Mouse (Mus musculus): ENCODE results near the gene Ciart. TPM values are rescaled to one million over a fixed set of nuclear protein-coding genes. Genes with fewer than 3 reads are reported as not detected.

Gene Ciart
- polyA plus RNA-seq, 1 experiment from 2014 or later: 4.4 TPM

DNA sequence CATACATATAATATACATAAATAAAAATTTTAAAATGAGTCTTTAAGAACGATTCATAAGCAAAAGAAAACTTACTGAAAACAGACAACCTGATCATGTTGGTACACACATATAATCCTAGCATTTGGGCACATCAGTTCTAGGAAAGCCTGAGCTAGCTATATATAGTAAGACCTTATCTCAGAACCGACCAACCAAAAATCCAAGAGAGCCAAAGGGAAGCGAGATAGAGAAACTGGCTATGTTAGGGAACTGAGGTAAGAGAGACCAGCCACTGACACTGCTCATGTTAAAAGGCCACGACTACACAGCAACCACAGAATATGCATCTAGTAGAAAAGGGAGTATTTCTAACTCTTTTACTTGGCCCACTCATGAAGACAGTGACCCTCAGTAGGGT is 31.4 kb downstream of the Ciart start:
- Histone ChIP-seq H3K36me3 (ENCODE audit: control insufficient read depth, insufficient read depth, low read length) (peaks cover 79% of the 10 kb centered on the region), H3K4me1 (ENCODE audit: control insufficient read depth, insufficient read depth, low read length) (no peaks in the 10 kb centered on the region)
- ATAC-seq (ENCODE audit: low read depth): no peak

DNA sequence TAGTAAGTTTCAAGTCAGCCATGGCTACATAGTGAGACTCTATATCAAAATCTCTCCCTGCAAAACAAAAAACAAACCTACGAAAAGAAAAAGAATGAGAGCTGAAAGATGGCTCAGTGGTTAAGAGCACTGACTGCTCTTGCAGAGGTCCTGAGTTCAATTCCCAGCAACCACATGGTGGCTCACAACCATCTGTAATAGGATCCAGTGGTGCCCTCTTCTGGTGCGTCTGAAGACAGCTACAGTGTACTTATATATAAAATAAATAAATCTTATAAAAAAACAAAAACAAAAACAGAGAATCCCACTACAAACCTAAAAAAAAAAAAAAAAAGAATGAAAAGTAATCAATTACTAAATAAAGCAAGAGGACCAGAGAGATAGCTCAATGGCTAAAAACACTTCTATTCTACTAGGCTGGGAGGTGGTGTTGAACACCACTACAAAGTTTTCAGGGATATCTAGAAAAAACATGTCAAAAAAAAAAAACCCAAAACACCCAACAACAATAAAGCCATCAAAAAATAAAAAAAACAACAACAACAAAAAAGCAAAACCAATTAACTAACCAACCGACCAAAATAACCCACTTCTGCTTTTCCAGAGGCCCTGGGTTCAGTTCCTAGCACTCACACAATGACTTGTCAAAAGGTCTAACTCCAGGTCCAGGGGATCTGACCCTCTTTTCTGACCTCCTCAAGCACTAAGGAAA is 39.4 kb downstream of the Ciart start:
- no peaks in the 10 kb centered on the region for H3K4me1 ChIP-seq (ENCODE audit: control insufficient read depth, insufficient read depth, low read length)
- H3K36me3 ChIP-seq (ENCODE audit: control insufficient read depth, insufficient read depth, low read length): peaks cover 89% of the 10 kb centered on the region
- DNase-seq (ENCODE audit: low spot score): no peak
- no peak overlapping the region for H3K4me2 ChIP-seq (ENCODE audit: low read depth, low read length)
- no peaks in the 10 kb centered on the region for H3K9me3 ChIP-seq (ENCODE audit: control insufficient read depth, low read length)
- ATAC-seq (ENCODE audit: low read depth): no peak
- 83% methylated on average over 3 of the region's 3 CpGs for WGBS
- H3K4me3 ChIP-seq (ENCODE audit: low read depth, low read length): no peak overlapping the region
- no peak overlapping the region for H3K27ac ChIP-seq (replicated peaks; ENCODE audit: low read depth, low read length)
- H3K27me3 ChIP-seq (replicated peaks; ENCODE audit: control insufficient read depth, insufficient read depth, low read length): no peaks in the 10 kb centered on the region
- no peak overlapping the region for H3K9ac ChIP-seq (ENCODE audit: low read depth, low read length)

More for the DNA sequence above, 31.4 kb downstream of the Ciart start:
- H3K9ac ChIP-seq (ENCODE audit: low read depth, low read length): no peak overlapping the region
- no peaks in the 10 kb centered on the region for H3K9me3 ChIP-seq (ENCODE audit: control insufficient read depth, low read length)
- no peaks in the 10 kb centered on the region for H3K27me3 ChIP-seq (replicated peaks; ENCODE audit: control insufficient read depth, insufficient read depth, low read length)
- no peak overlapping the region for H3K4me3 ChIP-seq (ENCODE audit: low read depth, low read length)
- H3K4me2 ChIP-seq (ENCODE audit: low read depth, low read length): no peak overlapping the region
- DNase-seq (ENCODE audit: low spot score): no peak
- WGBS: 85% methylated on average over 4 of the region's 4 CpGs
- H3K27ac ChIP-seq (replicated peaks; ENCODE audit: low read depth, low read length): no peak overlapping the region

DNA sequence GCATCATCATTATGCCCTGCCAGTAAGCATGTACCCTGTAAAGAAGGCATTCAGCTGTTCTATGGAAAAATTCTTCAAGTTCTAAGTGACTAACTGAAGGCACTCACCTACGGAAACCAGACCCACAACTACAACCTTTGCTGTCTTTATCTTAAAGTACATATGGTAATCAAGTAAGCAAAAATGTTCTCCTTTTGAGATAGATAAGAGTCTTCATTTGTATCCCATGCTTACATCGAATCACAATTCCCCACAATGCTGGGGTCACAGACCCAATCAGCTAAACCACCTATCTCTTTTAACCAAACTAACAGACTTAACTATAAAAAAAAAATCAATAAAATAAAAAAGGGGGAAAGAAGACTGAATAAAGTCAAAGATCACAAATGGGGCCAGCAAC is 42.8 kb downstream of the Ciart start:
- Histone ChIP-seq H3K4me1 (ENCODE audit: control insufficient read depth, insufficient read depth, low read length) (no peaks in the 10 kb centered on the region), H3K36me3 (ENCODE audit: control insufficient read depth, insufficient read depth, low read length) (peaks cover 85% of the 10 kb centered on the region), H3K27me3 (replicated peaks; ENCODE audit: control insufficient read depth, insufficient read depth, low read length) (no peaks in the 10 kb centered on the region), H3K4me3 (ENCODE audit: low read depth, low read length) (no peak overlapping the region), H3K9ac (ENCODE audit: low read depth, low read length) (no peak overlapping the region), H3K9me3 (ENCODE audit: control insufficient read depth, low read length) (no peaks in the 10 kb centered on the region), H3K4me2 (ENCODE audit: low read depth, low read length) (no peak overlapping the region), H3K27ac (replicated peaks; ENCODE audit: low read depth, low read length) (no peak overlapping the region)
- no peak for DNase-seq (ENCODE audit: low spot score)
- 91% methylated on average over 2 of the region's 2 CpGs for WGBS
- no peak for ATAC-seq (ENCODE audit: low read depth)

DNA sequence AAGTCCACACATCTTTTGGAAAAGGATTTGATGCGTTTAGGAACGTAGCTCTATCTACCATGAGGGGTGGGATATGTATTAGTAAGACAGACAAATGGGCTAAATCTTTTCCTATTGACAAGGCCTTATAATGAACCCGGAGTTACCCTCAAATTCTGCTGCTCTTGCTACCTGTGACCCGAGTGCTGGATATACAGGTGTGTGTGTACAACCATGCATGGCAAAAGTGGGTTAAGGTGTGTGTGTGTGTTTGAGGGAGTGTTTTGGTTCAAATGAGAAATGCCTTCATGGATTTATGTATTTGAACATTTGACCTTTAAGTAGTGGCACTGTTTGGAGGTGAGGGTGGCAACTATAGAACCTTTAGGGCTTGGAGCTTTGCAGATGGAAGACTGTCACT is 53.0 kb downstream of the Ciart start:
- Histone ChIP-seq H3K4me1 (ENCODE audit: control insufficient read depth, insufficient read depth, low read length) (no peaks in the 10 kb centered on the region), H3K9ac (ENCODE audit: low read depth, low read length) (no peak overlapping the region), H3K27ac (replicated peaks; ENCODE audit: low read depth, low read length) (no peak overlapping the region), H3K27me3 (replicated peaks; ENCODE audit: control insufficient read depth, insufficient read depth, low read length) (no peaks in the 10 kb centered on the region), H3K9me3 (ENCODE audit: control insufficient read depth, low read length) (no peaks in the 10 kb centered on the region), H3K36me3 (ENCODE audit: control insufficient read depth, insufficient read depth, low read length) (peaks cover 62% of the 10 kb centered on the region), H3K4me2 (ENCODE audit: low read depth, low read length) (no peak overlapping the region), H3K4me3 (ENCODE audit: low read depth, low read length) (no peak overlapping the region)
- WGBS: 97% methylated on average over 4 of the region's 4 CpGs
- ATAC-seq (ENCODE audit: low read depth) (no peak), DNase-seq (ENCODE audit: low spot score) (no peak)

Other genes starting within 250 kb of the Ciart start
- 62.0 and 65.8 TPM in 2 replicates for gene Mcl1, start 223.5 kb downstream of the Ciart start, polyA plus RNA-seq (2014; fragmentation: Nextera tagmentation; extraction: Ambion mirVana)
- gene Adamtsl4, start 194.3 kb downstream of the Ciart start, polyA plus RNA-seq (2014; fragmentation: Nextera tagmentation; extraction: Ambion mirVana): 2.8 and 3.8 TPM in 2 replicates
- gene Ecm1, start 142.7 kb downstream of the Ciart start, polyA plus RNA-seq (2014; fragmentation: Nextera tagmentation; extraction: Ambion mirVana): 12.8 and 16.8 TPM in 2 replicates
- gene Tars2, start 122.0 kb downstream of the Ciart start, polyA plus RNA-seq (2014; fragmentation: Nextera tagmentation; extraction: Ambion mirVana): 40.1 and 44.5 TPM in 2 replicates
- 20.5 and 21.2 TPM in 2 replicates for gene Rprd2, start 63.4 kb downstream of the Ciart start, polyA plus RNA-seq (2014; fragmentation: Nextera tagmentation; extraction: Ambion mirVana)
- gene Prpf3, start 26.4 kb downstream of the Ciart start, polyA plus RNA-seq (2014; fragmentation: Nextera tagmentation; extraction: Ambion mirVana): 41.9 and 46.0 TPM in 2 replicates
- 288 and 315 TPM in 2 replicates for gene Mrps21, start 10.7 kb downstream of the Ciart start, polyA plus RNA-seq (2014; fragmentation: Nextera tagmentation; extraction: Ambion mirVana)
- gene BC028528, start 9.8 kb upstream of the Ciart start, polyA plus RNA-seq (2014; fragmentation: Nextera tagmentation; extraction: Ambion mirVana): 19.3 and 20.1 TPM in 2 replicates
- 36.6 and 39.5 TPM in 2 replicates for gene Aph1a, start 11.7 kb upstream of the Ciart start, polyA plus RNA-seq (2014; fragmentation: Nextera tagmentation; extraction: Ambion mirVana)
- gene Car14, start 22.4 kb upstream of the Ciart start, polyA plus RNA-seq (2014; fragmentation: Nextera tagmentation; extraction: Ambion mirVana): 3.7 and 5.6 TPM in 2 replicates
- gene Anp32e, start 47.0 kb upstream of the Ciart start, polyA plus RNA-seq (2014; fragmentation: Nextera tagmentation; extraction: Ambion mirVana): 62.6 and 64.2 TPM in 2 replicates
- gene Plekho1, start 113.8 kb upstream of the Ciart start, polyA plus RNA-seq (2014; fragmentation: Nextera tagmentation; extraction: Ambion mirVana): 40.5 and 43.2 TPM in 2 replicates
- gene Vps45, start 176.2 kb upstream of the Ciart start, polyA plus RNA-seq (2014; fragmentation: Nextera tagmentation; extraction: Ambion mirVana): 24.4 and 25.7 TPM in 2 replicates
- gene Otud7b, start 222.3 kb upstream of the Ciart start, polyA plus RNA-seq (2014; fragmentation: Nextera tagmentation; extraction: Ambion mirVana): 17.6 and 20.0 TPM in 2 replicates

Data from embryonic facial prominence, embryonic 14.5 days (tissue).